Mouse (Mus musculus): ENCODE results near the gene Gm13090.

Gene Gm13090

GRCm38 (mm10) chr4:151089270-151089669, at the start of gene Gm13090:
Gene Gm13090 (plus strand): TSS chr4:151089570.
- no peak for DNase-seq

- DNase-seq: no peak
These were observed 47.9 kb upstream of the Gm13090 start for GRCm38 (mm10) chr4:151041506-151041905.

GRCm38 (mm10) chr4:151043281-151043680, 46.1 kb upstream of the Gm13090 start:
- DNase-seq: peak; percentile 18 to 40

- DNase-seq: peak; percentile 99
These were observed 45.1 kb upstream of the Gm13090 start, which contains the start of gene Per3 for GRCm38 (mm10) chr4:151044037-151044943. Gene Per3 (minus strand): TSS chr4:151044665.

GRCm38 (mm10) chr4:151044944-151045570, 44.3 kb upstream of the Gm13090 start:
- no peak for DNase-seq

- DNase-seq: no peak
These were observed 42.8 kb upstream of the Gm13090 start for GRCm38 (mm10) chr4:151046524-151046923.

- DNase-seq: no peak
These were observed 38.2 kb upstream of the Gm13090 start for GRCm38 (mm10) chr4:151051162-151051561.

- DNase-seq: peak; percentile 100
These were observed 31.7 kb upstream of the Gm13090 start, which contains the start of gene Vamp3 for GRCm38 (mm10) chr4:151057347-151058321. Gene Vamp3 (minus strand): TSS chr4:151057963.

GRCm38 (mm10) chr4:151058634-151059033, 30.7 kb upstream of the Gm13090 start:
- no peak for DNase-seq

GRCm38 (mm10) chr4:151059566-151059965, 29.8 kb upstream of the Gm13090 start:
- DNase-seq: no peak

- DNase-seq: no peak
These were observed 20.6 kb upstream of the Gm13090 start for GRCm38 (mm10) chr4:151068751-151069150.

GRCm38 (mm10) chr4:151070962-151071361, 18.4 kb upstream of the Gm13090 start:
- no peak for DNase-seq

- peak; percentile 80 to 82 for DNase-seq
These were observed 16.1 kb upstream of the Gm13090 start for GRCm38 (mm10) chr4:151073108-151073744.

GRCm38 (mm10) chr4:151074817-151075216, 14.6 kb upstream of the Gm13090 start:
- no peak for DNase-seq

- DNase-seq: no peak
These were observed 8.0 kb upstream of the Gm13090 start for GRCm38 (mm10) chr4:151081355-151081754.

GRCm38 (mm10) chr4:151081977-151082376, 7.4 kb upstream of the Gm13090 start:
- no peak for DNase-seq

- DNase-seq: no peak
These were observed 6.3 kb upstream of the Gm13090 start for GRCm38 (mm10) chr4:151083027-151083426.

- no peak for DNase-seq
These were observed 2.0 kb upstream of the Gm13090 start for GRCm38 (mm10) chr4:151087358-151087757.

- DNase-seq: no peak
These were observed 551 bp upstream of the Gm13090 start for GRCm38 (mm10) chr4:151088819-151089218.

- peak; percentile 60 to 72 for DNase-seq
These were observed 5.8 kb downstream of the Gm13090 start for GRCm38 (mm10) chr4:151095207-151095606.

GRCm38 (mm10) chr4:151096334-151097103, 7.1 kb downstream of the Gm13090 start:
- DNase-seq: no peak

Measured in kidney, postnatal 4 days (tissue).